Mouse (Mus musculus) brain, embryonic 14.5 days (tissue): ENCODE data around the gene Ppp1r14d.

Experiments used
- CTCF ChIP-seq: fragments of 200-500 bp; IDR thresholded peaks from 2 replicates; pipeline ENCODE4 v1.5.1; 2012; ENCODE audit warnings: inconsistent platforms, mild to moderate bottlenecking, moderate library complexity, borderline replicate concordance; ENCODE audit not compliant: insufficient read depth, insufficient read length; ENCODE audit errors: extremely low read depth
- POLR2A ChIP-seq: fragments of 200-500 bp; IDR thresholded peaks from 2 replicates; pipeline ENCODE4 v1.6.1; 2012; ENCODE audit warnings: mild to moderate bottlenecking, inconsistent platforms, borderline replicate concordance; ENCODE audit not compliant: poor library complexity, insufficient read depth, insufficient read length, severe bottlenecking; ENCODE audit errors: extremely low read depth

DNA sequence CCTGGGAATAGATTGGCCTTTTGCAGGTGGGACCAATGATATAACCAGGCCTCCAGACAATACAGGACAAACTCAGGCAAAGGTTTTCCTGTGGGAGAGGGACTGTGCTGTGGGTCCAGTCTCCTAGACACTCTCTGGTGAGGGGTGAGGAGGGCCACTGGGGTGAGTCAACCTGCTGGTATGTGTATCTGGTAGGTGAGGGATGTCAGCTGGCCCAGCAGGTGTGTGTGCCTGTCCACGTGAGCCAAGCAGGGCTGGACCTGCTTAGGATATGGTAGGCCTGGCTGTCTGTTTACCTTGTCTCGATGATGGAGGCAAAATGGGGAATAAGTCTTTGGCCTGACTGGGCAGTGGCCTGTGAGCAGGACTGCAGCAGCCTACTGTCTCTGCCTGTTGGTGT is 9.0 kb upstream of the Ppp1r14d start:
- TF ChIP-seq CTCF (no peak), POLR2A (no peak)
